ENCODE assay signal across 12 mouse cellular contexts in genomic region chr13:97747037-97747860, GRCm38 (mm10). TPM values are rescaled to one million over a fixed set of nuclear protein-coding genes. Genes with fewer than 3 reads are reported as not detected.
DNase-seq lines count a peak whose midpoint lies in the region; ATAC-seq and TF ChIP-seq lines count a peak whose summit lies in the region.
"Had no signal": no experiment of that assay in that cellular context is flagged by ENCODE, and none has a peak within 500 bp of the region (broad histone marks: within the 10 kb centered on the region; RNA-seq: fewer than 3 reads in every experiment).

No protein-coding gene starts in this region.

- ATAC-seq in forebrain, embryonic 11.5 days (replicated peaks; ENCODE audit: low FRiP score): peak; percentile 90
- ATAC-seq: CD4-positive, CD25-positive, alpha-beta regulatory T cell, adult 4 months had no signal

- no peak for TF ChIP-seq EP300 in heart, adult 2 months (IDR thresholded peaks at IDR 0.05; ENCODE audit: insufficient read depth, low read depth, low read length)

- peak overlapping the region; percentile 6; the same call in 1 of the 2 replicates for H3K27ac ChIP-seq in left cerebral cortex, adult 2 months
- H3K27ac ChIP-seq in forebrain, embryonic 11.5 days (ENCODE audit: low read depth, low read length): peak overlapping the region; percentile 60
- H3K27ac ChIP-seq in limb, embryonic 10.5 days: 0 out of 2 replicates have a peak overlapping the region, but pooled peaks have one; percentile 50
- H3K27ac ChIP-seq in heart, adult 2 months: no peak overlapping the region
- H3K27ac ChIP-seq: embryonic facial prominence, embryonic 12.5 days had no signal

- no peaks in the 10 kb centered on the region for H3K36me3 ChIP-seq in forebrain, embryonic 11.5 days (ENCODE audit: control insufficient read depth, insufficient read depth, low read length)
- no peaks in the 10 kb centered on the region for H3K36me3 ChIP-seq in limb, embryonic 10.5 days
- no peaks in the 10 kb centered on the region for H3K36me3 ChIP-seq in heart, adult 2 months (ENCODE audit: control insufficient read depth, insufficient read depth, low read length)
- H3K36me3 ChIP-seq: embryonic facial prominence, embryonic 12.5 days; heart, embryonic 12.5 days had no signal

- no peak overlapping the region for H3K9ac ChIP-seq in forebrain, embryonic 11.5 days (ENCODE audit: low read length)
- H3K9ac ChIP-seq in heart, adult 2 months (ENCODE audit: low read depth, low read length): no peak overlapping the region
- H3K9ac ChIP-seq: embryonic facial prominence, embryonic 12.5 days; heart, embryonic 12.5 days had no signal

- no peaks in the 10 kb centered on the region for H3K27me3 ChIP-seq in forebrain, embryonic 11.5 days (ENCODE audit: control insufficient read depth, insufficient read depth, low read length)
- 0 out of 2 replicates have a peak, but pooled peaks cover 3% of the 10 kb centered on the region for H3K27me3 ChIP-seq in limb, embryonic 10.5 days (ENCODE audit: low read depth, poor library complexity, severe bottlenecking)
- no peaks in the 10 kb centered on the region for H3K27me3 ChIP-seq in heart, adult 2 months (ENCODE audit: control insufficient read depth, insufficient read depth, low read length)
- H3K27me3 ChIP-seq: embryonic facial prominence, embryonic 12.5 days; heart, embryonic 12.5 days had no signal

- WGBS in forebrain, embryonic 11.5 days: 13% methylated on average over 20 of the region's 20 CpGs
- WGBS in limb, embryonic 10.5 days: 68% methylated on average over 20 of the region's 20 CpGs
- 73% methylated on average over 20 of the region's 20 CpGs for WGBS in heart, adult 2 months

- H3K4me1 ChIP-seq in forebrain, embryonic 11.5 days (replicated peaks; ENCODE audit: control insufficient read depth, insufficient read depth, low read length): peaks cover 11% of the 10 kb centered on the region; the same call in 1 of the 2 replicates
- H3K4me1 ChIP-seq in limb, embryonic 10.5 days: peaks cover 14% of the 10 kb centered on the region
- H3K4me1 ChIP-seq in heart, adult 2 months (ENCODE audit: control insufficient read depth, insufficient read depth, low read length): no peaks in the 10 kb centered on the region
- H3K4me1 ChIP-seq: embryonic facial prominence, embryonic 12.5 days had no signal

- no peaks in the 10 kb centered on the region for H3K9me3 ChIP-seq in forebrain, embryonic 11.5 days (ENCODE audit: control insufficient read depth, low read length)
- H3K9me3 ChIP-seq in limb, embryonic 10.5 days (replicated peaks): no peaks in the 10 kb centered on the region
- H3K9me3 ChIP-seq: embryonic facial prominence, embryonic 12.5 days; heart, embryonic 12.5 days had no signal

- no peaks in the 10 kb centered on the region for H3K79me2 ChIP-seq in heart, adult 2 months (replicated peaks; ENCODE audit: control insufficient read depth, insufficient read depth, low read length)

- peak overlapping the region; percentile 33; the same call in 1 of the 2 replicates for H3K4me2 ChIP-seq in forebrain, embryonic 11.5 days (ENCODE audit: low read depth, low read length, severe bottlenecking)
- H3K4me2 ChIP-seq: embryonic facial prominence, embryonic 12.5 days; heart, embryonic 12.5 days had no signal

- H3K4me3 ChIP-seq in left cerebral cortex, adult 2 months: no peak overlapping the region
- no peak overlapping the region for H3K4me3 ChIP-seq in forebrain, embryonic 11.5 days (ENCODE audit: low read depth, low read length)
- no peak overlapping the region for H3K4me3 ChIP-seq in limb, embryonic 10.5 days
- no peak overlapping the region for H3K4me3 ChIP-seq in heart, adult 2 months
- H3K4me3 ChIP-seq: embryonic facial prominence, embryonic 12.5 days; heart, embryonic 12.5 days had no signal

- TF ChIP-seq POLR2A in heart, adult 2 months (IDR thresholded peaks at IDR 0.05; ENCODE audit: insufficient read depth, low read depth, low read length): no peak

- intact Hi-C loops in left cerebral cortex, adult 2 months (cut with DNase I): no loop called here
- intact Hi-C loops in left cerebral cortex, postnatal 14 days (cut with DNase I): no loop called here
- intact Hi-C loops in heart, adult 2 months (cut with DNase I): no loop called here

- no peak for DNase-seq in left cerebral cortex, adult 2 months (ENCODE audit: extremely low spot score in 1 of 2, low spot score in 2 of 2)
- DNase-seq in left cerebral cortex, postnatal 14 days (ENCODE audit: low spot score in 2 of 2): no peak
- peak; percentile 86 for DNase-seq in forebrain, embryonic 11.5 days (ENCODE audit: low spot score)
- DNase-seq in limb, embryonic 10.5 days (ENCODE audit: low spot score): no peak
- DNase-seq in retina, embryonic 14.5 days (ENCODE audit: low spot score): peak; percentile 37
- DNase-seq in adrenal gland, postnatal 10 days: no peak
- DNase-seq in heart, adult 2 months: no peak
- no peak for DNase-seq in cerebellum, postnatal 36 days
- DNase-seq: lung, postnatal 14 days had no signal

- TF ChIP-seq CTCF in left cerebral cortex, adult 2 months (IDR thresholded peaks at IDR 0.05): no peak
- TF ChIP-seq CTCF in heart, adult 2 months (IDR thresholded peaks at IDR 0.05): no peak

RNA-seq across cellular contexts. Expression of gene Gm10260, which starts 13.2 kb away (rescaled TPM):
- 10 to 100 TPM; 72.1 to 82.4 TPM for total RNA-seq in left cerebral cortex, adult 2 months (2021)
- 10 to 100 TPM; 86.2 to 87.9 TPM for total RNA-seq in left cerebral cortex, postnatal 14 days (2021)
- polyA plus RNA-seq in forebrain, embryonic 11.5 days (2014; fragmentation: Nextera tagmentation; extraction: Ambion mirVana): 3.0 and 7.0 TPM in 2 replicates
- 4.8 and 5.4 TPM in 2 replicates for polyA plus RNA-seq in limb, embryonic 10.5 days (2016; fragmentation: Nextera tagmentation; extraction: Ambion mirVana)
- 100 to 1,000 TPM; 238 to 264 TPM for total RNA-seq in adrenal gland, postnatal 10 days (2021)
- 100 to 1,000 TPM; 101 to 117 TPM for total RNA-seq in heart, adult 2 months (2021)
- 0.64 and 3.2 TPM in 2 replicates for polyA plus RNA-seq in heart, adult 2 months (2012; rRNA removed)

Comparison
In these comparisons a context has a peak if more than half of its experiments do, and no peak if none do; other contexts are left out.
1. DNase-seq: peak in forebrain, embryonic 11.5 days (single experiment) and retina, embryonic 14.5 days (single experiment); none in left cerebral cortex, adult 2 months (0 of 2), left cerebral cortex, postnatal 14 days (0 of 2), limb, embryonic 10.5 days (single experiment), adrenal gland, postnatal 10 days (single experiment), heart, adult 2 months (0 of 2) and cerebellum, postnatal 36 days (0 of 2).